ENCODE assay signal across 24 mouse cellular contexts in the genomic region with DNA sequence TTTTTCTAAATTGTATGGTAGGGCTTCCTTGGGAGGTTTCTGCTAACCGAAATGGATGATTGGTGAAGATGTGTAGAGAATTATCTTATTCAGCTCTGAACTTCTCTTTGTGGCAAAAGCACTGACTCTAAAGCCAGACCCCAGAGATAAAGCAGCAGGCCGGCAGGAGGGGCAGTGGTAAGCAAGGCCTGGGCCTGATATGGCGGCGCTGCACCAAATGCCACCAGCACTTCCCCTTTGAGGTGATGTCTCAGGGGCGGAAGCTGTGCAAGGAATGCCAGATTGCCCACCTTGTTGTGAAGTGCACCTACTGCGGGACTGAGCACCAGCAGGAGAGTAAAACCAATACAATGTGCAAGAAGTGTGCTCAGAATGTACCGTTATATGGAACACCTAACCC. TPM values are rescaled to one million over a fixed set of nuclear protein-coding genes. Genes with fewer than 3 reads are reported as not detected.
A peak's percentile ranks its signal among the peaks of the same experiment; 100 is the strongest.
DNase-seq lines count a peak whose midpoint lies in the region; ATAC-seq and TF ChIP-seq lines count a peak whose summit lies in the region.
"Had no signal": no experiment of that assay in that cellular context is flagged by ENCODE, and none has a peak within 500 bp of the region (broad histone marks: within the 10 kb centered on the region; RNA-seq: fewer than 3 reads in every experiment).

No protein-coding gene starts in this region.

- TF ChIP-seq CTCF in thymus, adult 2 months (IDR thresholded peaks at IDR 0.05; ENCODE audit: borderline replicate concordance, control insufficient read depth, extremely low read depth, insufficient read depth, low read length, poor library complexity) = no peak

- H3K4me3 ChIP-seq in thymus, adult 2 months (ENCODE audit: control insufficient read depth, insufficient read depth, low read length) = no peak overlapping the region
- H3K4me3 ChIP-seq: embryonic facial prominence, embryonic 10.5 days; embryonic facial prominence, embryonic 12.5 days; forebrain, embryonic 13.5 days; forebrain, embryonic 15.5 days had no signal

- intact Hi-C loops in heart, postnatal 36 days (cut with DNase I) = no loop called here
- intact Hi-C loops in left cerebral cortex, postnatal 10 days (cut with DNase I) = no loop called here

- peak; percentile 46 for DNase-seq in heart, adult 11 months
- no peak for DNase-seq in heart, postnatal 36 days
- no peak for DNase-seq in thymus, adult 2 months
- DNase-seq in cerebellum, adult 9-10 months = no peak
- no peak for DNase-seq in left cerebral cortex, postnatal 10 days (ENCODE audit: extremely low spot score in 1 of 2, low spot score in 2 of 2)
- DNase-seq: adrenal gland, adult 8-10 months; adrenal gland, postnatal 14 days; adrenal gland, postnatal 36 days; B cell, adult 2 months; cerebellum, adult 11-12 months; cerebellum, adult 2 months; cerebellum, adult 9-11 months; cerebellum, postnatal 14 days; cerebellum, postnatal 36 days had no signal

- ATAC-seq in hematopoietic stem cell, adult 5-6 weeks (replicated peaks in 1 of 2; ENCODE audit: insufficient read depth in 1 of 2, low FRiP score in 2 of 2, low TSS enrichment in 1 of 2, low read depth in 1 of 2, poor library complexity in 2 of 2, severe bottlenecking in 2 of 2) = peak; percentile 51 to 53; a peak in 3 of 4 replicates
- ATAC-seq in megakaryocyte progenitor cell, adult 5-6 weeks (replicated peaks; ENCODE audit: poor library complexity) = peak; percentile 82
- ATAC-seq: activated CD4-positive, CD25-positive, alpha-beta regulatory T cell, adult 4 months; CD4-positive, CD25-positive, alpha-beta regulatory T cell, adult 4 months; forebrain, embryonic 13.5 days; forebrain, embryonic 15.5 days; Patski had no signal

- TF ChIP-seq POLR2A in thymus, adult 2 months (IDR thresholded peaks at IDR 0.05; ENCODE audit: control insufficient read depth, extremely low read depth, insufficient read depth, low read length, poor library complexity) = no peak

- H3K36me3 ChIP-seq in thymus, adult 2 months (ENCODE audit: control insufficient read depth, insufficient read depth, low read length) = no peaks in the 10 kb centered on the region
- H3K36me3 ChIP-seq: embryonic facial prominence, embryonic 10.5 days; embryonic facial prominence, embryonic 12.5 days; forebrain, embryonic 15.5 days; G1E had no signal

- H3K27ac ChIP-seq in thymus, adult 2 months (ENCODE audit: control insufficient read depth, insufficient read depth, low read length) = no peak overlapping the region
- H3K27ac ChIP-seq: embryonic facial prominence, embryonic 10.5 days; embryonic facial prominence, embryonic 12.5 days; forebrain, embryonic 13.5 days; forebrain, embryonic 15.5 days had no signal

- peaks cover 4% of the 10 kb centered on the region; the same call in 1 of the 2 replicates for H3K4me1 ChIP-seq in thymus, adult 2 months (replicated peaks; ENCODE audit: control insufficient read depth, insufficient read depth, low read length)
- H3K4me1 ChIP-seq: embryonic facial prominence, embryonic 10.5 days; embryonic facial prominence, embryonic 12.5 days; forebrain, embryonic 13.5 days; forebrain, embryonic 15.5 days had no signal

- no peaks in the 10 kb centered on the region for H3K27me3 ChIP-seq in thymus, adult 2 months (ENCODE audit: control insufficient read depth, insufficient read depth, low read length)
- H3K27me3 ChIP-seq: forebrain, embryonic 13.5 days; forebrain, embryonic 15.5 days; Patski had no signal

- WGBS in thymus, adult 2 months = 61% methylated on average over 7 of the region's 7 CpGs

RNA-seq across cellular contexts. Expression of gene Rad52, which starts 9.8 kb away (rescaled TPM):
- total RNA-seq in heart, postnatal 36 days (2021) = 10 to 100 TPM; 11.1 to 12.8 TPM
- 12.2 and 36.2 TPM in 2 replicates for total RNA-seq in hematopoietic stem cell, adult 5-6 weeks (2017)
- 23.2 and 27.7 TPM in 2 replicates for total RNA-seq in megakaryocyte progenitor cell, adult 5-6 weeks (2015)
- 20.4 and 26.3 TPM in 2 replicates for total RNA-seq in megakaryocyte progenitor cell, adult 5-6 weeks (2017)
- 74.1 and 74.5 TPM in 2 replicates for polyA plus RNA-seq in thymus, adult 2 months (2012; rRNA removed)
- total RNA-seq in left cerebral cortex, postnatal 10 days (2021) = 10 to 100 TPM; 26.7 to 32.7 TPM

RNA-seq across cellular contexts. Expression of gene Erc1, which starts 44.7 kb away (rescaled TPM):
- total RNA-seq in heart, postnatal 36 days (2021) = 10 to 100 TPM; 37.2 to 38.1 TPM
- 15.3 and 23.4 TPM in 2 replicates for total RNA-seq in hematopoietic stem cell, adult 5-6 weeks (2017)
- 5.1 TPM in 2 replicates for total RNA-seq in megakaryocyte progenitor cell, adult 5-6 weeks (2015)
- total RNA-seq in megakaryocyte progenitor cell, adult 5-6 weeks (2017) = 5.4 and 8.4 TPM in 2 replicates
- polyA plus RNA-seq in thymus, adult 2 months (2012; rRNA removed) = 8.4 and 8.5 TPM in 2 replicates
- total RNA-seq in left cerebral cortex, postnatal 10 days (2021) = 100 to 1,000 TPM; 127 to 131 TPM
